Mouse (Mus musculus) layer of hippocampus, adult 8-10 months (tissue): ENCODE data around the gene Rpgr. TPM values are rescaled to one million over a fixed set of nuclear protein-coding genes. Genes with fewer than 3 reads are reported as not detected.

ENCODE experiments used
- DNase-seq, 2 experiments: peaks; one replicate each; pipeline ENCODE4 v3.0.0; 2022; ENCODE audit warnings: low spot score in 2 of 2
- total RNA-seq, 4 experiments: library from RNA; stranded (reverse); gene quantifications; 2 replicates each; pipeline ENCODE4 v1.2.4; 2022

Rpgr gene
- total RNA-seq, 4 experiments from 2014 or later: 17.7 to 20.2 (median 18.7) TPM

DNA sequence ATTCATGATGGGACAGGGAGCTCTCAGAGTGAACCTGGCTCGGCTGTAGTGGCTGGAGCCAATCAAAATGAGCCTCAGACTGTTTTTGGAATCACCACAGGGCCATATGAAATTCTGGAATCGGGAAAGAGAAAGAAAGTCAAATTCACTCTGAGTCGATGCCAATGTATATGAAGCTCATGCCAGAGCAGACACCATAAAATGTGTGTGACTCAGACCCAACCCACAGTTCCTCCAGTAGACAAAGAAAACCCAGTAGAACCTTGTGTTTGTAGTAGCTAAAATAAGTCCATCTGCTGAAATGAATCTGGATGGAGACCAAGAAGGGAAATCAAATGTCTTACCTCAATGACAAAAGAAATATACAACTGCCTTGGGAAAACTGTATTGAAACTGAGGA, 142.8 kb downstream of the Rpgr start:
- no peak for DNase-seq

GRCm38 (mm10) chrX:10071529-10071928, 145.2 kb downstream of the Rpgr start:
- no peak for DNase-seq

DNA sequence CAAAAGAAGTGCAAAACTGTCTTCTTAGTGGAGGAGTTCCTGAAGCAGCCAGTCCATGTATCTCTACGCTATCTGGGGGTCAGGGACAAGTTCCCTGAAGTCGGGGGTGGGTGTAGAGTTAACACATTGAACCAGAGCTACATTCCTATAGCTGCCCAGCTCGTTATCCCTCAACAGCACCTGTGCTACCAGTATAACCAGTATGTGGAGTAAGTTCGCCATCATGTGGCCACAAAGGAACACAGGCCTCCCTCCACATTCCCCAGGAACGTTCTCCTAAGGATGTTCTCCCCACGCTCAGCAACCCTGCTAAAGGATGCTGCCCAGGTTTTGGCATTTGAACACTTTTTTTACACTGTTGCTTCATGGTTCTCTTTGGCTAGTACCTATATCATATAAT, 146.0 kb downstream of the Rpgr start:
- DNase-seq: peak; percentile 12 to 25

DNA sequence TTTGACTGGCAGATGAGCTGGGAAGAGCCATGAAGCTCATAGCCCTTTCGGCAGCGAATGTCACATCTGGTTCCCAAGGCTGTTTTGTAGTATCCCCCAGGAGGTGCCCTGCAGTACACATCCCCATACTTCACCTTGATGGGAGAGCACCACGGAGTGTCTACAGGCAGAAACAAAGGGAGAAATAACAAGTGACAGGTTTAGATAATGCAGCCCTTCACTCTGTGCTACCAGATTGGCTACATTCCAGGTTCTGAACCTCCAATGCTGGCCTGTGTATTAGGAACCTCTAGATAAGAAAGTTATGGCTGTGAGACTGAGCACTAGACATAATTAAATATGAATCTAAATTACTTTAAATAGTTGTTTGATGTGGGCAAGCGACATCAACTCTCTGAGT, 147.3 kb downstream of the Rpgr start:
- DNase-seq: no peak

- peak in 1 of 2 experiments; percentile 9 for DNase-seq
Measured at GRCm38 (mm10) chrX:10063781-10064180, 152.9 kb downstream of the Rpgr start.

DNA sequence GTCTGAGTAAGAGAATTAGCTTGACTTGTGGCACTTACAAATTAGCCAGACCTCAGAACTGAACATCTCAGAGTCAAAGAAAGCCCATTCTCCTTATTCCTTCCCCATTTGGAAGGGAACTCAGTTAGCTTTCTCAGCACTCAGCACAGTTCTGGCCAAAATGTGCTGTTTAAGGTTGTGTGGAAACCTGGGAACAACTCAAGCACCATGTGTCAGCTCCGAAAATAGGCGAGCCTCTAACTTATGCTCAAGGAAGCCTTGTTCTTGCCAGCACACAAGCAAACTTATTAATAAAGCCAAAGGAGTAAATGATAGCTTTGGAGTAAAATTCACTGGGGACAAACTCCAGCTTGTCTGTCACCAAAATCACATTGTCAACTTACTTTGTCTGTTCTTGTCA, 153.4 kb downstream of the Rpgr start:
- no peak for DNase-seq

DNA sequence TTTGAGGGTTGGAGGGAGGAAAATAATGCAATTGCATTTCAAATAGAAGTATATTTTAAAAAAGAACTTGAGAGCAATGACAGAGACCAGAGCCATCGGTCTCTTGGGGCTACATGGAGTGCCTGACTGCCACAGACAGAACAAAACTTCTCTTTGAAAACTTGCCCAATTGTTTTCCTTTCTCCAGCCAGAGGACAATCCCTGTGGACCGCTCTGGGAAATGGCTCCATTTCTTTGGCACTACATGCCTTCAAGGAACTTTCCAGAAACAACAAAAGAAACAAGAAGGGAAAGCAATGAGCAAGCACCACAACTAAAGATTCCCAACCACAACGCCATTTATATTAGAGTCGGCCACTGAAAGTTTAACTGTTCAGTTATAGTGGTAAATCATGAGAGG, 154.5 kb downstream of the Rpgr start:
- DNase-seq: no peak

DNA sequence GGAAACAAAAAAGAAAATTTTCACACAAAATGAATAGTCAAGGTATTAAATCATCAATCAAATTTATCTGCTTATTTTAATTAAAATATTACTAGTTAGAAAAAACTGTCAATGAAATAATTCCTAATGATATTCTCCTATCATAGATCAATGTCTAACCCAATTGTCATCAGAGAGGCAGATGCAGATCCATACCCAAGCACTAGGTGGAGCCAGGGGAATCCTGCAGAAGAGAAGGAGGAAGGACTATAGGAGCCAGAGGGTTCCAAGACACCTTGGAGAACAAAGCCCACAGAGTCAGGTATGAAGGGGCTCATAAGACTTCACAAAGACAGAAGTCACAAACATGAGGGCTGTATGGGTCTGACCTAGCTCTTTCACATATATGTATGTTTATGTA, 182.1 kb downstream of the Rpgr start:
- no peak for DNase-seq

Other genes starting within 250 kb of the Rpgr start
- under 1 TPM in 3 of 4 experiments, not detected in 1; 0.35 to 0.70 (median 0.64) TPM for gene Srpx, start 99.2 kb downstream of the Rpgr start, total RNA-seq
- gene Otc, start 35.4 kb upstream of the Rpgr start, total RNA-seq: not detected